Mouse (Mus musculus): ENCODE results near the gene Tmem199.

DNA sequence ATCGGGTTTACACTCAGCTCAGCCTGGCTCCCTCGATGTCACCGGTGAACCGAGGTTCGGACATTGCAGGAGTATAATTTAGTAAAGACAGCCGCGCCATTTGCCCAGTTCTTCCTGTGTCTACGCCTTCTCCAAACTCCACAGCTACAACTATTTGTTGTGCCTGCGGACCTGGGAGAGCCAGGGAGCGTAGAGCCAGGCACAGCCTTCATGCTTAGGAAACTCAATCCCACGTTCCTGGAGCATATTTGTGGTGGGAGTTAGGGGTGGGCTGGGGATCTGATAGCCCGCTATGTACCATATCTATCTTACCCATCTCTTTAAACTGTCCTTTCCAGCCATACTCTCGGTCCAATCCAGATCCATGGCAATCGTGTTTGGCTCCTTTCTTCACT lies 24.7 kb upstream of the Tmem199 start:
- TF ChIP-seq CTCF (IDR thresholded peaks at IDR 0.05; ENCODE audit: control insufficient read depth, insufficient read depth, insufficient read length): no peak
- no peak for TF ChIP-seq USF1 (IDR thresholded peaks at IDR 0.05; ENCODE audit: low read depth)
- no peak for TF ChIP-seq MAX (IDR thresholded peaks at IDR 0.05)
